Mouse (Mus musculus) bone marrow, adult 2 months (tissue): ENCODE measurements around the gene Rptor. TPM values are rescaled to one million over a fixed set of nuclear protein-coding genes. Genes with fewer than 3 reads are reported as not detected.

ENCODE experiments used
- H3K27ac ChIP-seq: fragments of 200-500 bp; 2 replicates; pipeline ENCODE4 v1.5.1; 2012; ENCODE audit warnings: low read depth, mild to moderate bottlenecking, control low read depth, inconsistent platforms, low read length; ENCODE audit not compliant: control insufficient read depth, poor library complexity, insufficient read depth
- H3K4me1 ChIP-seq: fragments of 200-500 bp; 2 replicates; pipeline ENCODE4 v1.6.1; 2011; ENCODE audit warnings: low read length; ENCODE audit not compliant: control insufficient read depth, insufficient read depth
- H3K4me3 ChIP-seq: fragments of 200-500 bp; replicated peaks from 2 replicates; pipeline ENCODE3; 2011; ENCODE audit warnings: mild to moderate bottlenecking, low read depth, low read length, control low read depth; ENCODE audit not compliant: control insufficient read depth
- CTCF ChIP-seq: fragments of 200-500 bp; IDR thresholded peaks from 2 replicates; pipeline ENCODE4 v1.5.1; 2011; ENCODE audit warnings: low read length, control low read depth; ENCODE audit not compliant: control insufficient read depth, insufficient read depth
- POLR2A ChIP-seq: fragments of 200-500 bp; IDR thresholded peaks from 2 replicates; pipeline ENCODE4 v1.6.1; 2011; ENCODE audit warnings: low read depth, mild to moderate bottlenecking, control low read depth, low read length, borderline replicate concordance; ENCODE audit not compliant: control insufficient read depth
- WGBS: fragments of 180-500 bp; shearing (Covaris S2); methylation state at CpG from one replicate; pipeline ENCODE4 v1.1.7; 2018; 5-methylcytosine and 5-hydroxymethylcytosine counted together
- polyA plus RNA-seq: library from polyadenylated mRNA; stranded (reverse); fragments of >200 nt; gene quantifications from 2 replicates; pipeline ENCODE4 v1.2.4, GENCODE M21; 2011; ENCODE audit warnings: low replicate concordance; ENCODE audit not compliant: missing spikeins, insufficient read depth, insufficient read length

The Rptor gene
- polyA plus RNA-seq, 1 experiment, result 15.6 TPM

DNA sequence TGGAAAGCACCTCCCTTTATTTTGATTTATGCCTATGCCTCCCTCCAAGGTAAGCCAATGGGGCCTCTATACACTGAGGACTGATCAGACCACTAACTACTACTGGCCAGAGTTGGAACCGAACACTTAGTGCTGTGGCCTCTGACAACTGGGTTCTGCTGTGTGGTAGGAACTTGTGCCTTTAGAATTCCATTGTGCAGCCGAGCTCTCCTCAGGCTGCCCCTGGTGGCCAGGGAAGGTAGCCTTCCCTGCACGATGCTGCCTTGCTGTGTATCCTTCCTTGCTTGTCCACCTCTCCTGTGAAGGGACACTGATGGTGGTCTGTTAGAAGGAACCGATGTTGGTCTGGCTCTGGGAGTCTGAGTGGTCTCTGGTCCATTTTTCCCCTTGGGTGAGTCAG is 167.0 kb downstream of the Rptor start:
- peak; percentile 41; the same call in 1 of the 2 replicates for TF ChIP-seq CTCF
- TF ChIP-seq POLR2A, result no peak
- H3K4me3 ChIP-seq, result no peak overlapping the region
- no peaks in the 10 kb centered on the region for H3K4me1 ChIP-seq
- no peak overlapping the region for H3K27ac ChIP-seq
- 87% methylated on average over 4 of the region's 4 CpGs for WGBS

DNA sequence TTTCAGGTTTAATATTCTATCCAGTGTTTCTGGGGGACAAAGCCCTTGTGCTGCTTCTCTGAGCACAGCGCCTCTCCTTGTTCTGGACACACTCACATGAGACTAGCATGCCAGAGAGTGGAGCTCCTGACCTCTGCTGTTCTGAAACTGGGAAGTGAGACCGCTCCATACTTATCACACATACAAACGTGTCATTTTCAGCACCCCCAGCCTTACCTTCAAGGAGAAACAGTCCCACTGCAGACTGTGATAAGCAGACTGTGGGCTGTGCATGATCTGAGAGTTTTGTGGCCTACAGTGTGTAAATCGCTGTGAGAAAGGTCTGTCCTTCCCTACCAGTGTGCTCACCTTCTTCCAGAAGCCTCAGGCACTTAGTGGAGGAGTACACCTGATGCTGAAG is 168.3 kb downstream of the Rptor start:
- 76% methylated on average over 4 of the region's 4 CpGs for WGBS

DNA sequence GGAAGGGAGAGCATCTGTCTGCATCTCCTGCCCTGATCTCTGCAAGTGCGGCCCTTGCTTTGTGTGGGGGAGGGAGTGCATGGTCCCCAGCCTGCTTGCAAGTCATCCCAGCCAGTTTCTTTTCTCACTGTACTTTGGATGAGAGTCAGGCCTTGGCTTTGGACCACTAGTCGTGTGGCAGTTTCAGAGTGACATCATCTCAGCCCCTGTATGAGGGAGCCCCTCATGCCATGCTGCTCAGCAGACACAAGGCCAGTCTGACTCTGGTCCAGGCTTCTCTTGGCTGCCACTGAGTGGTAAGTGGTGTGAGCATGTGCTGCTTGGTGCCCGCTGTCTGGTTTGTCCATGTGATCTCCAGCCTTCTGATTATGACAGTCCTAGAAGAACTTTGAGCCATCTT is 170.2 kb downstream of the Rptor start:
- Histone ChIP-seq H3K4me1 (no peaks in the 10 kb centered on the region), H3K4me3 (no peak overlapping the region), H3K27ac (no peak overlapping the region)
- 82% methylated on average over 3 of the region's 3 CpGs for whole genome bisulfite sequencing
- TF ChIP-seq POLR2A (no peak), CTCF (no peak)

More for the DNA sequence above, 168.3 kb downstream of the Rptor start:
- H3K27ac ChIP-seq, result no peak overlapping the region
- H3K4me3 ChIP-seq, result no peak overlapping the region
- TF ChIP-seq POLR2A, result no peak
- TF ChIP-seq CTCF, result no peak
- H3K4me1 ChIP-seq, result no peaks in the 10 kb centered on the region

DNA sequence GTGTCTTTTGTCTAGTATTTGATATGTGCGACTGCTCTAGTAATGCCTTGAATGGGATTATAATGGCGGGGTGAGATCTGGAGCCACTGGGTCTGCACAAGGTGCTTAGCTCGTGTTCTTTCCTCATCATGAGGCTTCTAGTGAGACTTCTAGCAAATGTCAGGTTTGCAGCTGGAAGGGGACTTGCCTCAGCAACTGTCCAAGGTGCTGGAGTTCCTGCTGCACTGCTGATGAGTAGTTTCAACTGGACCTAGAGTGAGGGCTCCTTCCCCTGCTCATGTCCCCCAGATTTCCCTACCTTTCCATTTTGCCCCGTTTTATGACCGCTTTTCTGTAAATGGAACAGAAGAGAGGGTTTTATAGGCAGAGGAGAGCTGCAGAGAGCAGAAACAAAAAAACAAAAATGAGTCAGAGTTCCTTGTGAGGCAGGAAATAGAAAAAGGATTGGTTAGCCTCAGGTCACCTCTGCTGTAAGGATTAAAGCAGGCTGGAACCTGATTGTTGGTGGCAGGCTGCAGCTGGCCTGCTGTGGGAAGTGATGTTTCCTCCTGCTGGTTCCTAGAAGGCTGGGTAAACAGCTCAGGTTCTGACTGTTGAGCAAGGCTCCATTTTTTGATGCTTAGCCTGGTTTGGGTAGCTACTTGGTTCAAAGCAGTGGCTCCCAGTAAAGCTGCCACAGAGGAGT is 172.5 kb downstream of the Rptor start:
- Histone ChIP-seq H3K27ac (no peak overlapping the region), H3K4me3 (no peak overlapping the region), H3K4me1 (peaks cover under 1% of the 10 kb centered on the region; the same call in 1 of the 2 replicates)
- TF ChIP-seq CTCF (no peak), POLR2A (no peak)
- 79% methylated on average over 5 of the region's 5 CpGs for WGBS

DNA sequence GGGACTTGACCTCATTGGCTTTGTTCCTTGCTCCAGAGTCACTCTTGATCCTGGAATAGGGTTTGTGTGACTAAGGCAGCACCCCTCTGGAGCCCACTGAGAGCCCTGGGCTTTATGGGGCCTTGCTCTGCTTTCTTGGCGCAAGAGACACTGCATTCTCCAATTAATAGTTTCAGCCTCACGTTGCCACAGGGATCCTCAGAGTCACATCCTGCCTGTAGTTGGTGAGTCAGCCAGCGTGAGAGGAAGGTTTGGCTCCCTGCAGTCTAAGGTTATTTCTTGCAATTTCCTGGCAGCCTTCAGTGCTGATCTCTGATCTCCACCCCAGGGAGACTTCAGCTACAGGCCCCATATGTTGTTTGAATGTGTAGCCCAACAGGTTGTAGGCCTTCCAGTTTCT is 174.5 kb downstream of the Rptor start:
- Histone ChIP-seq H3K4me3 (no peak overlapping the region), H3K27ac (no peak overlapping the region), H3K4me1 (peaks cover 2% of the 10 kb centered on the region; the same call in 1 of the 2 replicates)
- TF ChIP-seq CTCF (no peak), POLR2A (no peak)
- WGBS, result 44% methylated on average over 3 of the region's 3 CpGs

DNA sequence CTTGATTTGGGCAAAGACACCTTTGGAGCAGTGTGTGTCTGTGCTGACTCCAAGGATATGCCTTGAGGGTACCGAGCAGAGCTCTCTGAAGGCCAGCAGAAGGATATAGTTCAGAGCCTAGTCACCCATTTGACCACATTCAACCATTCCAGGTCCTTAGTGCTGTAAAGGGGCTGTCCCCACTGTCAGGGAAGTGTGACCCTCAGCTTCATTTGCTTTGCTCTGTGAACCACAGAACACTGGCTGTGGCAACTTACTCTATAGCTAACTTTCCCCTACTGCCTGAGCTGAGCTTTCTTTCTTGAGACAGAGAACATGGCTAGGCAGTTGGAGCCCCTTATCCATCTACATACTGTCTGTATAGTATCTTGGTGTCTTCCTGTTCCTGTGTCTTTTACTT is 175.2 kb downstream of the Rptor start:
- WGBS, result 89% methylated on average over 1 of the region's 1 CpGs
- Histone ChIP-seq H3K4me1 (peaks cover 2% of the 10 kb centered on the region; the same call in 1 of the 2 replicates), H3K27ac (no peak overlapping the region), H3K4me3 (no peak overlapping the region)
- no peak for TF ChIP-seq CTCF
- no peak for TF ChIP-seq POLR2A

DNA sequence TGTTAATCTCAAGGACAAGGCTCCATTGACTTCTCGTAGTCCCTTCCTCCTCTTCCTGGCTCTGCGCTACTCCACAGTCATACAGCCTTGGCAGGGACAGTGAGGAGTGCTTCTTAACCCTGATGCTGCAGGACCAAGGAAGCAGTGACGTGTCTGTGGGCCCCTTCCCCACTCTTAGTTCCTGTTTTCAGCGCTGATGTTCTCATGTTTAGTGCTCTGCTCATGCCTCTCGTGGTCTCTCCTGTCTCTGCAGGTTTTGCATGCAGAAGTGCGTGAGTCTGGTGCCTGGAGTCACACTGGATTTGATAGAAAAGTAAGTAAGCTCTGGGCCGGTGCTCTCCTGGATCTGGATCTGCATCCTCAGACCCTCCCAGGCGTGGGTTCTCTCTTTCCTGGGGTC is 177.6 kb downstream of the Rptor start:
- peaks cover 4% of the 10 kb centered on the region; the same call in 1 of the 2 replicates for H3K4me1 ChIP-seq
- no peak for TF ChIP-seq POLR2A
- no peak for TF ChIP-seq CTCF
- 43% methylated on average over 8 of the region's 8 CpGs for whole genome bisulfite sequencing
- no peak overlapping the region for H3K4me3 ChIP-seq
- no peak overlapping the region for H3K27ac ChIP-seq

DNA sequence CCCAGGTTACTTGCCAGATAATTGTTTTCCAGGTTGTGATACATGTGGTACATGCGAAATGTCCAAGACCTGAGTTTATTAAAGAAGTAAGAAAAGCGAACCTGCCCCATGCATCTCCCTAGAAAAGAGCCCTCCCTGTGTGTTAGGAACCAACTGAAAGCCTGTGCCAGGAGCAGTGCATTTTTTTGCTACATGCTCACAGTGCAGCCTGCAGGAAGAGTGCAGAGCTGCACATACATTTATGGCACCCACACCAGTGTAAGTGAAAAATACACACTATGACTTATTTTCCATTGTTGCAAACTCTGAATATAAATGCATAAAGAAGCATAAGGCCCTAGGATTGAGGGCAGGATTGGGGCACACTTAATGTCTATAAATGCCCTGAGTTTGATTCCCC is 178.5 kb downstream of the Rptor start:
- WGBS, result 89% methylated on average over 2 of the region's 2 CpGs
- TF ChIP-seq POLR2A, result no peak
- no peak for TF ChIP-seq CTCF
- Histone ChIP-seq H3K27ac (no peak overlapping the region), H3K4me3 (no peak overlapping the region), H3K4me1 (peaks cover 4% of the 10 kb centered on the region; the same call in 1 of the 2 replicates)
